Mouse (Mus musculus): ENCODE results near the gene Gm17654.
"Not testable (repeated sequence)": the region's sequence is repeated elsewhere in the genome, so short reads cannot be mapped to it uniquely, and the experiment has no call there.

GRCm38 (mm10) chr14:43543276-43543675 is 35.7 kb downstream of the Gm17654 start, which contains the start of gene Gm5799:
- TF ChIP-seq POLR2A (IDR thresholded peaks at IDR 0.05; ENCODE audit: insufficient read length, low read depth); E2F4 (IDR thresholded peaks at IDR 0.05; ENCODE audit: insufficient read depth); CEBPB (IDR thresholded peaks at IDR 0.05; ENCODE audit: insufficient read depth, poor library complexity, severe bottlenecking); POLR2AphosphoS2 (IDR thresholded peaks at IDR 0.05; ENCODE audit: insufficient read length, low read depth); MAX (IDR thresholded peaks at IDR 0.05; ENCODE audit: low read depth); MYOD1 (IDR thresholded peaks at IDR 0.05; ENCODE audit: control insufficient read depth in 1 of 3, insufficient read length in 2 of 3, low read depth in 2 of 3); REST (IDR thresholded peaks at IDR 0.05; ENCODE audit: insufficient read depth, insufficient read length); USF1 (IDR thresholded peaks at IDR 0.05; ENCODE audit: low read depth); MYOG (IDR thresholded peaks at IDR 0.05; ENCODE audit: control insufficient read depth in 1 of 3, insufficient read depth in 1 of 3, insufficient read length in 2 of 3, low read depth in 2 of 3): not testable (repeated sequence)

All from myocyte (in vitro differentiated cells).